Mouse (Mus musculus): Measurements from ENCODE around the gene Ccser1. TPM values are rescaled to one million over a fixed set of nuclear protein-coding genes. Genes with fewer than 3 reads are reported as not detected.
"Not testable (repeated sequence)": the region's sequence is repeated elsewhere in the genome, so short reads cannot be mapped to it uniquely, and the experiment has no call there.

Gene Ccser1
- total RNA-seq, 1 experiment: 4.1 TPM

DNA sequence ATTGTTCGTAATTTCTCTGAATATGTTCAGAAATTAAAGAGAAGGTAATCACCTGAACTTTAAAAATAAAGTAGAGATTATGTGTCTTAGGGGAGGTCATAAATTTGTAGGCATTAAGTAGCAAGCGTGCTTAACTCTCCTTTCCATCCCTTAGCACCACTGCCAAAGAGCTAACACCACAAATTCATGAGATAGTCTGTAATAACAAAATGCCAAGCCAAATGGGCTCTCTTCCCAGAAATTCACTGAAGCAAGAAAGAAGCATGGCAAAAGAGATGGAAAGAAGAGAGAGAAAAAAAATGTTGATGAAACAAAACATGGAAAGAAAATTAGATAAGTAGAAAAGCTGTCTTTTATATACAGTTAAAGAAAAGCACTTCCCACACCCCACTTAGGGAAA, 796.8 kb downstream of the Ccser1 start:
- no peak overlapping the region for H3K4me3 ChIP-seq (ENCODE audit: insufficient read depth in 1 of 2, low read depth in 1 of 2, low read length in 2 of 2, poor library complexity in 1 of 2, severe bottlenecking in 1 of 2)
- H3K27ac ChIP-seq (ENCODE audit: insufficient read depth, low read depth, low read length, poor library complexity, severe bottlenecking): no peak overlapping the region
- H3K4me1 ChIP-seq (ENCODE audit: control insufficient read depth in 2 of 2, insufficient read depth in 2 of 2, low read length in 2 of 2, poor library complexity in 1 of 2): no peaks in the 10 kb centered on the region
- no peak overlapping the region for H3K9ac ChIP-seq (ENCODE audit: insufficient read depth, low read depth, low read length, poor library complexity, severe bottlenecking)
- TF ChIP-seq CHD2 (IDR thresholded peaks at IDR 0.05; ENCODE audit: low read depth, low read length): no peak
- no peak for DNase-seq (ENCODE audit: low read depth, low spot score)
- H3K36me3 ChIP-seq (ENCODE audit: control insufficient read depth, insufficient read depth, low read length, poor library complexity, severe bottlenecking): no peaks in the 10 kb centered on the region
- H3K9me3 ChIP-seq (ENCODE audit: control insufficient read depth, insufficient read depth, low read depth, low read length): no peaks in the 10 kb centered on the region
- in situ Hi-C loops (cut with MboI; ENCODE audit: low sequenced_read_pairs in 2 of 2, unreplicated experiment in 2 of 2): no loop called here

DNA sequence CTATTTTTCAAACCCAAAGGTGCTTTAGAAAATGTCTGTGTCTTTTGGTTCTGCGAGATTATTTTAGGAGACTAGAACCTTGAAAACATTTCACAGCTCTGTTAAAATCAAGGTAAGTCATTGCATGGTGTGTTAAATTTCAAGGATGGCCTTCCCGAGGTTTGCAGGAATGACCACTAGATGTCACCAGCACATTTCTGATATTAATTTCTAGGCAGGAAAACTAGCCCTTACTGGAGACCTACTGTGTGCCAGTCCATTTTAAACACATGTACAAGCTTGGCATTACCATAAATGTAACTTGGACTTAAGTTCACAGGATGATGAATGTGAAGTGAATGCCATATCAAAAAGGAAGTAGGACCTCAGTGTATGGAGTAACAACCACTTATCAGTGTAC, 798.3 kb downstream of the Ccser1 start:
- TF ChIP-seq ZNF384 (IDR thresholded peaks at IDR 0.05; ENCODE audit: low read depth, low read length): no peak
- peak; percentile 5; the same call in 1 of the 2 replicates for TF ChIP-seq ZC3H11A (IDR thresholded peaks at IDR 0.05; ENCODE audit: borderline replicate concordance, low read depth, low read length)
- Histone ChIP-seq H3K9ac (ENCODE audit: insufficient read depth, low read depth, low read length, poor library complexity, severe bottlenecking) (no peak overlapping the region), H3K27ac (ENCODE audit: insufficient read depth, low read depth, low read length, poor library complexity, severe bottlenecking) (no peak overlapping the region), H3K4me3 (ENCODE audit: insufficient read depth in 1 of 2, low read depth in 1 of 2, low read length in 2 of 2, poor library complexity in 1 of 2, severe bottlenecking in 1 of 2) (no peak overlapping the region), H3K9me3 (ENCODE audit: control insufficient read depth, insufficient read depth, low read depth, low read length) (no peaks in the 10 kb centered on the region), H3K36me3 (ENCODE audit: control insufficient read depth, insufficient read depth, low read length, poor library complexity, severe bottlenecking) (no peaks in the 10 kb centered on the region), H3K4me1 (ENCODE audit: control insufficient read depth in 2 of 2, insufficient read depth in 2 of 2, low read length in 2 of 2, poor library complexity in 1 of 2) (no peaks in the 10 kb centered on the region)
- in situ Hi-C loops (cut with MboI; ENCODE audit: low sequenced_read_pairs in 2 of 2, unreplicated experiment in 2 of 2): no loop called here
- DNase-seq (ENCODE audit: low read depth, low spot score): no peak

DNA sequence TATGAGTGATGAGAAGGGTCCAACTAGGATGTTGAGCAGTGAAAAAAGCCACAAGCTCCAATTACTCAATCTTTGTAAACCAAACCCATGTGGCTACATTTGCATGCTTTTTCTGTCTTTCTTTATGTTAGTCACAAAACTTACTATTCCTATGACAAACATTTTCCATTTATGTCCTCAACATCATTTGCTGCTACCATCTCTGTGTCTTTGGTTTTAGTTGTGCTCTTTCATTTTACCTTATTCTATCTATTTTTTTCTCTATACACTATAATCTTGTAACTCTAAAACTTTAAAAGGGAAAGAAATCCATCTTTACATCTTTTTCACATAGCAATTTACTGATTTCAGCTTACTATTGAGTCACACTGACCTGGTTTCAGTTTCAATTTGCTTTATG, 834.2 kb downstream of the Ccser1 start:
- Histone ChIP-seq H3K27ac (ENCODE audit: insufficient read depth, low read depth, low read length, poor library complexity, severe bottlenecking) (no peak overlapping the region), H3K9me3 (ENCODE audit: control insufficient read depth, insufficient read depth, low read depth, low read length) (no peaks in the 10 kb centered on the region), H3K9ac (ENCODE audit: insufficient read depth, low read depth, low read length, poor library complexity, severe bottlenecking) (no peak overlapping the region), H3K36me3 (ENCODE audit: control insufficient read depth, insufficient read depth, low read length, poor library complexity, severe bottlenecking) (no peaks in the 10 kb centered on the region), H3K4me1 (ENCODE audit: control insufficient read depth in 2 of 2, insufficient read depth in 2 of 2, low read length in 2 of 2, poor library complexity in 1 of 2) (no peaks in the 10 kb centered on the region), H3K4me3 (ENCODE audit: insufficient read depth in 1 of 2, low read depth in 1 of 2, low read length in 2 of 2, poor library complexity in 1 of 2, severe bottlenecking in 1 of 2) (no peak overlapping the region)
- TF ChIP-seq ZNF384 (IDR thresholded peaks at IDR 0.05; ENCODE audit: low read depth, low read length) (no peak), HCFC1 (IDR thresholded peaks at IDR 0.05; ENCODE audit: borderline replicate concordance, insufficient read depth, low read length) (no peak), MAFK (IDR thresholded peaks at IDR 0.05; ENCODE audit: insufficient read depth, low read depth, low read length) (no peak), CHD2 (IDR thresholded peaks at IDR 0.05; ENCODE audit: low read depth, low read length) (no peak), ZC3H11A (IDR thresholded peaks at IDR 0.05; ENCODE audit: borderline replicate concordance, low read depth, low read length) (no peak)
- no peak for DNase-seq (ENCODE audit: low read depth, low spot score)
- in situ Hi-C loops (cut with MboI; ENCODE audit: low sequenced_read_pairs in 2 of 2, unreplicated experiment in 2 of 2): no loop called here

DNA sequence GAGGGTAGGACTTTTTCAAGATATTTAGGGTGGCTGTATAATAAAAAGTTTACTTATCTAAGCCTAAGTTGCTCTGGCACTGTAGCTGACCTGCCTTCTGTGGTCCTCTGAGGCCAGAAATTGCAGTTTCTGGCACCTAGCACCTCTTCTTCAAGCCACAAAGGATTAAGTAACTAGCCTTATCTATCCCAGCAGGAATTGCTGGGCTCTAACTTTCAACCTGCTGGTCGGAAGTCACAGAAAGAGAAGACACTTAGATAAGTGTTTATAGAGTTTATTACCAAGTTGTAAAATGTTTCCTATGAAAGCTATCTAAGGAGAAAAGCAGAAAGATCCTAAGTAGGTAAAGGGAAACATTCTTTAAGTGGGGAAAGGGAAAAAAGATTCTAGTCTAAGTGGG, 864.3 kb downstream of the Ccser1 start:
- in situ Hi-C loops (cut with MboI; ENCODE audit: low sequenced_read_pairs in 2 of 2, unreplicated experiment in 2 of 2): no loop called here
- no peak for TF ChIP-seq ZNF384 (IDR thresholded peaks at IDR 0.05; ENCODE audit: low read depth, low read length)
- no peak for TF ChIP-seq HCFC1 (IDR thresholded peaks at IDR 0.05; ENCODE audit: borderline replicate concordance, insufficient read depth, low read length)
- TF ChIP-seq MAFK (IDR thresholded peaks at IDR 0.05; ENCODE audit: insufficient read depth, low read depth, low read length): no peak
- TF ChIP-seq ZC3H11A (IDR thresholded peaks at IDR 0.05; ENCODE audit: borderline replicate concordance, low read depth, low read length): no peak
- TF ChIP-seq CHD2 (IDR thresholded peaks at IDR 0.05; ENCODE audit: low read depth, low read length): no peak

DNA sequence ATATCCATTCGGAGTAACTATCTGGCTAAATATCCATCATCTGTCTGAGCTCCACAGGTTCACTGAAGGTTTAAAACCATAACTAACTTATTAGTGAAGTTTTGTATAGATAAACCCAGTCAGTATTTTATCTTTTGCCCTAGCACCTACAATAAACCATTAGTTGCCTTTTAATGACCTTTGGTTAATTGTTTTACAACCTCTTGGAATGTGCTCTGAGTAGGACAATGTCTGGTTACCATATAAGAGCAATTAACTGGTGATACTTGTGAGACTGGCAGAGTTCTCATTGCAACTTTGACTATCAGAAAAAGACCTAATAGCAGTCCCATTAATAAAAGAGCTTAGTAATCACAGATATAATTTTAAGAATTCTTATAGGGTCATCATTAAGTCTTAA, 864.9 kb downstream of the Ccser1 start:
- H3K4me3 ChIP-seq (ENCODE audit: insufficient read depth in 1 of 2, low read depth in 1 of 2, low read length in 2 of 2, poor library complexity in 1 of 2, severe bottlenecking in 1 of 2); H3K27ac ChIP-seq (ENCODE audit: insufficient read depth, low read depth, low read length, poor library complexity, severe bottlenecking); H3K36me3 ChIP-seq (ENCODE audit: control insufficient read depth, insufficient read depth, low read length, poor library complexity, severe bottlenecking); H3K9ac ChIP-seq (ENCODE audit: insufficient read depth, low read depth, low read length, poor library complexity, severe bottlenecking); in situ Hi-C loops (cut with MboI; ENCODE audit: low sequenced_read_pairs in 2 of 2, unreplicated experiment in 2 of 2); H3K4me1 ChIP-seq (ENCODE audit: control insufficient read depth in 2 of 2, insufficient read depth in 2 of 2, low read length in 2 of 2, poor library complexity in 1 of 2); H3K9me3 ChIP-seq (ENCODE audit: control insufficient read depth, insufficient read depth, low read depth, low read length); DNase-seq (ENCODE audit: low read depth, low spot score): not testable (repeated sequence)

More for the DNA sequence above, 864.3 kb downstream of the Ccser1 start:
- Histone ChIP-seq H3K27ac (ENCODE audit: insufficient read depth, low read depth, low read length, poor library complexity, severe bottlenecking) (no peak overlapping the region), H3K36me3 (ENCODE audit: control insufficient read depth, insufficient read depth, low read length, poor library complexity, severe bottlenecking) (no peaks in the 10 kb centered on the region), H3K9me3 (ENCODE audit: control insufficient read depth, insufficient read depth, low read depth, low read length) (no peaks in the 10 kb centered on the region), H3K4me1 (ENCODE audit: control insufficient read depth in 2 of 2, insufficient read depth in 2 of 2, low read length in 2 of 2, poor library complexity in 1 of 2) (no peaks in the 10 kb centered on the region), H3K9ac (ENCODE audit: insufficient read depth, low read depth, low read length, poor library complexity, severe bottlenecking) (no peak overlapping the region), H3K4me3 (ENCODE audit: insufficient read depth in 1 of 2, low read depth in 1 of 2, low read length in 2 of 2, poor library complexity in 1 of 2, severe bottlenecking in 1 of 2) (no peak overlapping the region)
- DNase-seq (ENCODE audit: low read depth, low spot score): no peak

Measured in ES-E14 (cell line).